Mouse (Mus musculus) liver, embryonic 14.5 days (tissue): ENCODE data around the gene Slc25a45.

Experiments
- CTCF ChIP-seq: IDR thresholded peaks from 2 replicates; pipeline ENCODE4 v1.5.1; 2016; ENCODE audit warnings: antibody characterized with exemption, low read depth, control low read depth
- EP300 ChIP-seq: IDR thresholded peaks from 2 replicates; pipeline ENCODE4 v1.6.1; 2016; ENCODE audit warnings: antibody characterized with exemption, low read depth

DNA sequence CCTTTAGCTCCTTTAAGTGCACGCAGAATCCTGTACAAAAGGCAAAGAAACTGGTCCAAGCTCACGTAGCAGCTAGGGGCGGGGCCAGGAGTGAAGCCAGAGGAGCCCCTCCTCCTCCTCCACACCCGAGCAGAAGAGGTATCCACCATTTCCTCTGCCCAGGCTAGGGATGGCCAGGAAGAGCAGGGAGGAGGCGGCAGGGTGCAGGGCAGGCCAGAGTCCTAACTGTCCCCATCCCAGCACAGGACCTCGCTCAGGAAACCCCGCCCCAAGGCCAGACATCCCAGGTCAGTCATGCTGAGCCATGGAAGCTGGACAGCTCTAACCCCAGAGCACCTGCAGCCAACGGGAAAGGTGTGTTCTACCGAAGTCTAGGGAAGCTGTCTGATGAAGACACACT, 44.1 kb downstream of the Slc25a45 start:
- TF ChIP-seq CTCF: no peak
- TF ChIP-seq EP300: no peak
